Mouse (Mus musculus) liver, adult 2 months (tissue): Measurements from ENCODE around the gene Sppl2c.

ENCODE experiments used
- CTCF ChIP-seq: fragments of 200-500 bp; IDR thresholded peaks from 2 replicates; pipeline ENCODE4 v1.5.1; 2011; ENCODE audit warnings: low read depth, low read length, control low read depth
- POLR2A ChIP-seq: fragments of 200-500 bp; IDR thresholded peaks from 2 replicates; pipeline ENCODE4 v1.6.1; 2011; ENCODE audit warnings: low read length, control low read depth; ENCODE audit not compliant: insufficient read depth; ENCODE audit errors: extremely low read depth

DNA sequence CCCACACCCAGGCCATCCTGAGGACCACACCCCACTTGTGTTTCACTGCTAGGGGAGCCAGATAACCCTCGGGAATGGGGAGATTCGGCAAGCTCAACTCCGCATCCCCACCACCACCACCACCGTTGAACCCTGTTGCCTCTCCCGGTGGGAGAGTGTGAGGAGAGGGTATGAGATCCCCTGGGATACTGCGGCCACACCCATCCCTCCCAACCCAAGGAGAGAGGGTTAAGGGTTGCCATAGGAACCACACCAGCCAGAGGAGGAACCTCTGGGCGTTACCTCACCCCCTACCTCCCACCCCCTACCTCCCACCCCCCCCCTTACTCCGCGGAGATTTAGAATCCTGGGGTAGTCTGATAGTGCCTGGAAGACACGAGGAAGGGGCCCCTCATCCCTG lies 47.0 kb downstream of the Sppl2c start:
- TF ChIP-seq CTCF, result no peak
- no peak for TF ChIP-seq POLR2A
